Mouse (Mus musculus) kidney, embryonic 14.5 days (tissue): Measurements from ENCODE around the gene Abhd10. TPM values are rescaled to one million over a fixed set of nuclear protein-coding genes. Genes with fewer than 3 reads are reported as not detected.

Source experiments
- ATAC-seq: fragments of 200-750 bp; cut with Nextera tagmentation; 2 replicates; pipeline ENCODE4 v1.8.0; 2017; ENCODE audit warnings: moderate number of reproducible peaks, mild to moderate bottlenecking, moderate TSS enrichment, moderate library complexity; ENCODE audit not compliant: low FRiP score, low TSS enrichment
- H3K27ac ChIP-seq: fragments of 300-500 bp; sonication (generic); 2 replicates; pipeline ENCODE4 v1.5.1; 2014; ENCODE audit warnings: low read depth, mild to moderate bottlenecking, low read length, moderate library complexity, mixed read lengths
- H3K27me3 ChIP-seq: fragments of 300-500 bp; sonication (generic); 2 replicates; pipeline ENCODE4 v1.6.1; 2014; ENCODE audit warnings: mild to moderate bottlenecking, low read length; ENCODE audit not compliant: control insufficient read depth, insufficient read depth
- H3K36me3 ChIP-seq: fragments of 300-500 bp; sonication (generic); 2 replicates; pipeline ENCODE4 v1.6.1; 2014; ENCODE audit warnings: low read length, mixed read lengths; ENCODE audit not compliant: control insufficient read depth, insufficient read depth
- H3K4me1 ChIP-seq: fragments of 300-500 bp; sonication (generic); 2 replicates; pipeline ENCODE4 v1.6.1; 2014; ENCODE audit warnings: low read length, mixed read lengths; ENCODE audit not compliant: control insufficient read depth, insufficient read depth
- H3K4me2 ChIP-seq: fragments of 300-500 bp; sonication (generic); replicated peaks from 2 replicates; pipeline ENCODE4 v1.6.1; 2014; ENCODE audit warnings: low read depth, mild to moderate bottlenecking, low read length
- H3K4me3 ChIP-seq: fragments of 300-500 bp; sonication (generic); 2 replicates; pipeline ENCODE4 v1.5.1; 2014; ENCODE audit warnings: mild to moderate bottlenecking, low read length
- H3K9ac ChIP-seq: fragments of 300-500 bp; sonication (generic); 2 replicates; pipeline ENCODE4 v1.6.1; 2014; ENCODE audit warnings: low read depth, mild to moderate bottlenecking, low read length, moderate library complexity
- H3K9me3 ChIP-seq: fragments of 300-500 bp; sonication (generic); 2 replicates; pipeline ENCODE4 v1.6.1; 2016; ENCODE audit warnings: low read length; ENCODE audit not compliant: control insufficient read depth
- WGBS: fragments of 180-500 bp; shearing (Covaris S2); extraction: QIAGEN DNeasy Blood & Tissue Kit; methylation state at CpG from one replicate; pipeline ENCODE4 v1.1.7; 2014; 5-methylcytosine and 5-hydroxymethylcytosine counted together
- polyA plus RNA-seq: library from polyadenylated mRNA; unstranded; fragments of >200 nt; fragmentation: Nextera tagmentation; extraction: Ambion mirVana; gene quantifications from 2 replicates; pipeline ENCODE4 v1.2.1, GENCODE M21; 2014

The Abhd10 gene
- polyA plus RNA-seq, 1 experiment from 2014 or later, result 38.8 TPM

DNA sequence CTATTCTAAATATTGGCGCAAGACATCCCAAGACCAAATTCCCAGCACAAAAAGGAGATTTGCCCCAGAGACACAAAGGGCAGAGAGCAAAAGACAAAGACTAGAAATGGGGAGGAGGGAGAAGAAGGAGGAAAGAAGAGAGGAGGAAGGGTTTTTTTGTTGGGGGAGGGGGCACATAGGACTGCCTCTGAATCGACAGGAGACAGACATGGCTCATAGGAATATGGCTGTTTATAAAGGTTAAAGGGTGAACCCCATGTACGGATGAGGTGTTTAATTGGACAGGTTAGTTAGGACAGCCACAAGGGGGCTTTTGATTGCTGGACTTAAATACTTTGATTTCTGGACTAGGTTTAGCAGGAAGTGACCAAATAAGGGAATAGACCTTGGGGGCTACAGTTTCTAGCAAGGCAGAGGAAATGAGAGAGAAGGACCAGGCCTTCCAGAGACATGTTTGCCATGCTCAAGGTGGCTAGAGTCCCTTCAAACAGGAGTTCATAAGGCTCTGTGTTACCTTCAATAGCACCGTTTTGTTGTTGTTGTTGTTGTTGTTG, 913 bp upstream of the Abhd10 start:
- peak overlapping the region; percentile 30 for H3K27ac ChIP-seq
- no peak for ATAC-seq
- H3K4me1 ChIP-seq, result peaks cover 10% of the 10 kb centered on the region; the same call in 1 of the 2 replicates
- peak overlapping the region; percentile 40 for H3K4me2 ChIP-seq
- H3K27me3 ChIP-seq, result no peaks in the 10 kb centered on the region
- H3K9me3 ChIP-seq, result no peaks in the 10 kb centered on the region
- H3K4me3 ChIP-seq, result peak overlapping the region; percentile 74; the same call in 1 of the 2 replicates
- peaks cover 28% of the 10 kb centered on the region for H3K36me3 ChIP-seq
- H3K9ac ChIP-seq, result no peak overlapping the region
- 68% methylated on average over 4 of the region's 4 CpGs for WGBS

DNA sequence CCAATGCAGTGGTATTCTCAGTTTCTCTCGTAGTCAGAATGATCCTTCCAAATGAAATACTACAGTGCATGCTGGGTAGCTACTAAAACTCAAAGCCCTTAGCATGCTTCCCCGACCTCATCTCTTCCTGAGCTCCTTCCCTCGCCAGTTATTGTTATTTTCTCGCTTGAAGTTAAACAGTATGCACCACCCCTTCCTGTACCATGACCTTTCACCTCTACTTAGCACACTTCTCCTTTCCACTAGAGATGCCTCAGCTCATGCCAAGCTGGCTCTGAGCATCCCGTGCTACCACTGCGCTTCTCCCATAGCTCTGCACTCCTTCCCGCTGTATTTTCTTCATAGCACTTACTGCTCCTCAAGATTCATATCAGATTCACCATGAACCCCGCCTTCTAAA, 4.9 kb downstream of the Abhd10 start:
- Histone ChIP-seq H3K27me3 (no peaks in the 10 kb centered on the region), H3K36me3 (peaks cover 45% of the 10 kb centered on the region), H3K9ac (no peak overlapping the region), H3K4me2 (no peak overlapping the region), H3K4me3 (no peak overlapping the region), H3K9me3 (no peaks in the 10 kb centered on the region), H3K4me1 (peaks cover 4% of the 10 kb centered on the region; the same call in 1 of the 2 replicates), H3K27ac (no peak overlapping the region)
- ATAC-seq, result no peak
- 86% methylated on average over 8 of the region's 8 CpGs for WGBS

DNA sequence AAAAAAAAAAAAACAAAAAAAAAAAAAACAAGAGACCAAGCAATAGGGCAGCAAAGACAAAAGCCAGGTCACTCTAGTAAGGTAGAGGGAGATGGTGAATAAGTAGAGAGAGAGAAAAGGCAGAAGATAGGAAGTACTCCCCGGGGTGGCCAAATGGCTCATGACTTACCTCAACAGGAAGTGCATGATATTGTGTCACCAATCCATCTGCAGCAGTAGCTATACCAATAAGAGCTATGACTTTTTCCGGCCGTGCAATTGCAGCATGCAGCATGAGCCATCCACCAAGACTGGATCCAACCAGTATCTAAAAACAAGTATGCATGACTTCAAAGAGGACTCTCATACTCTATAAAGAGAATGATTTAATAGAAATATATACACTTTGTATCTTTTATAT, 6.0 kb downstream of the Abhd10 start:
- peaks cover 4% of the 10 kb centered on the region; the same call in 1 of the 2 replicates for H3K4me1 ChIP-seq
- no peaks in the 10 kb centered on the region for H3K27me3 ChIP-seq
- H3K4me2 ChIP-seq, result no peak overlapping the region
- no peaks in the 10 kb centered on the region for H3K9me3 ChIP-seq
- no peak overlapping the region for H3K4me3 ChIP-seq
- WGBS, result 91% methylated on average over 3 of the region's 3 CpGs
- ATAC-seq, result no peak
- peaks cover 51% of the 10 kb centered on the region for H3K36me3 ChIP-seq
- H3K9ac ChIP-seq, result no peak overlapping the region
- no peak overlapping the region for H3K27ac ChIP-seq

DNA sequence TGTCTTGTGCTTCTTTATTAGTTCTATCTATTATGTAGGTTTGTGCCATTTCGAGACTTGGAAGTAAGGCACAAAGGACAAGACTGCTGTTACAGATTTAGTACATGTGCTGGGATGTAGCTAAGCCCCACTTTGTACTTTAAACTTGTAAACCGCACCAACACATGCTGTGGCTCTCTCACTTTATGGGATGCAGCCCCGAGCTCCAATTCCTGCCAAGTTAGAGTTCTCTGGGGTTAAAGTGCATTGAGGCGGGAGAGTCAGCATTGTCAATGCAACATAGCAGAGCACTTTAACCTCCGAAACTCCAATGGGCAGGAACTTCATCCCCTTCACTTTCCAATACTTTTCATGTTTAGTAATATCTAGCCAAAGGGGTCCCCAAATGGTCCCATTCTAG, 13.6 kb downstream of the Abhd10 start:
- no peaks in the 10 kb centered on the region for H3K9me3 ChIP-seq
- H3K4me1 ChIP-seq, result peaks cover 3% of the 10 kb centered on the region; the same call in 1 of the 2 replicates
- WGBS, result 89% methylated on average over 5 of the region's 5 CpGs
- H3K27me3 ChIP-seq, result no peaks in the 10 kb centered on the region
- no peak overlapping the region for H3K4me3 ChIP-seq
- no peak overlapping the region for H3K27ac ChIP-seq
- no peak for ATAC-seq
- peaks cover 35% of the 10 kb centered on the region for H3K36me3 ChIP-seq
- no peak overlapping the region for H3K4me2 ChIP-seq
- H3K9ac ChIP-seq, result no peak overlapping the region

DNA sequence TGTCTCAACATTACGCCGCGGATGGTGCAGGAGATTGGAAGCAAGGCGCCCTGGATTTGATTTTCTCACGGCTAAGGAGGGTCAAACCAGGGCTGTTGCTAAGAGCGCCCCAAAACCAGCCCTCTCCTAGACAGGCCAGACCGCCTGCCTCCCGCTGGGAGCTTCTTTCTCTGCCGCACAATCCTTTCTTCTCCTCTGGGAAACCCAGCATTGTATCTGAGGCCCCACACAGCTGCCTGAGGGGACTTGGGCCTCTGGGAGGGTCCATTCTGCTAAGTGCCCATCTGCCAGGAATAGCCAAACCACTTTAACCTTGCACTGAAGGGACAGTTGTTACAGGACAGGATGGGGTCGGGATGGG, 18.0 kb downstream of the Abhd10 start:
- peak; percentile 51; the same call in 1 of the 2 replicates for ATAC-seq
- Histone ChIP-seq H3K4me3 (peak overlapping the region; percentile 49), H3K36me3 (peaks cover 7% of the 10 kb centered on the region; the same call in 1 of the 2 replicates), H3K4me2 (peak overlapping the region; percentile 89), H3K27ac (no peak overlapping the region), H3K9ac (peak overlapping the region; percentile 67), H3K27me3 (no peaks in the 10 kb centered on the region), H3K9me3 (no peaks in the 10 kb centered on the region), H3K4me1 (peaks cover 3% of the 10 kb centered on the region; the same call in 1 of the 2 replicates)
- 0% methylated on average over 10 of the region's 10 CpGs for WGBS

DNA sequence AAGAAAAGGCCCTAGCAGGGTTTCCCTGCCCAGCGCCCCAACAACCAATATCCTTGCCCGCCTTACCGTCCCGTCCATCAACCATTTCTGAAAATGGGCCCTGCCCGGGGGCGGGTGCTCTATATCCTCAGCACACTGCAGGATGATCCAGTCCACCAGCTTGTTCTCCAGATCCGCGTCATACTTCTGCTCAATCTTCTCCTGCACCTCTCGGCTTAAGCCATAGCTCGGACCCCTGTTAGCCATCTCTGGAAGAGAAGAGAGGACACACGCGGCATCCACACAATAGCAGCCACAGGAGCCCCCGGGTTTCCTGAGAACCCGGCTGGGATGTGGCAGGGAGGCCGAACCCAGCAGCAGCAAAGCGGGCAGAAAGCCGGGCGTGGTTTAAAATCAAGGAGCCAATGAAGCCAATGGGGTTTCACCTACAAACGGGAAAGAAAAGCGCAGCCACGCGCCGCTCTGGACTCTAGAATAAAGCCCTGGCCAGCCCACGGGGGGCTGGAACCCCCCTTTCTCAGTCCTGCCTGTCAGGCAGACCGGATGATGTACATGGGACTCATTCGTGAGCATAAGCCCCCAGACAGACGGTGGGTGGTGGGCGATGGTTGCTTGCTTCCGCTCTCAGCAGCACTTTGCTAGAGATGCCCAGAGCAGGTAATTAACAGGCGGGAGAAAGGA, 18.6 kb downstream of the Abhd10 start, which contains the start of gene Tagln3:
TSS of gene Tagln3 (minus strand) at position 548 of the 681 bp plus-strand sequence.
- Histone ChIP-seq H3K27ac (no peak within 1 kb of the TSS), H3K4me2 (peak within 1 kb of the TSS; percentile 89), H3K36me3 (0 out of 2 replicates have a peak, but pooled peaks cover 3% of the 10 kb centered on the region), H3K9ac (peak within 1 kb of the TSS; percentile 67), H3K27me3 (no peaks in the 10 kb centered on the region), H3K4me1 (peaks cover 3% of the 10 kb centered on the region; the same call in 1 of the 2 replicates), H3K9me3 (no peaks in the 10 kb centered on the region), H3K4me3 (peak within 1 kb of the TSS; percentile 49)
- peak; percentile 81 for ATAC-seq
- under 1% methylated on average over 30 of the region's 30 CpGs for WGBS

DNA sequence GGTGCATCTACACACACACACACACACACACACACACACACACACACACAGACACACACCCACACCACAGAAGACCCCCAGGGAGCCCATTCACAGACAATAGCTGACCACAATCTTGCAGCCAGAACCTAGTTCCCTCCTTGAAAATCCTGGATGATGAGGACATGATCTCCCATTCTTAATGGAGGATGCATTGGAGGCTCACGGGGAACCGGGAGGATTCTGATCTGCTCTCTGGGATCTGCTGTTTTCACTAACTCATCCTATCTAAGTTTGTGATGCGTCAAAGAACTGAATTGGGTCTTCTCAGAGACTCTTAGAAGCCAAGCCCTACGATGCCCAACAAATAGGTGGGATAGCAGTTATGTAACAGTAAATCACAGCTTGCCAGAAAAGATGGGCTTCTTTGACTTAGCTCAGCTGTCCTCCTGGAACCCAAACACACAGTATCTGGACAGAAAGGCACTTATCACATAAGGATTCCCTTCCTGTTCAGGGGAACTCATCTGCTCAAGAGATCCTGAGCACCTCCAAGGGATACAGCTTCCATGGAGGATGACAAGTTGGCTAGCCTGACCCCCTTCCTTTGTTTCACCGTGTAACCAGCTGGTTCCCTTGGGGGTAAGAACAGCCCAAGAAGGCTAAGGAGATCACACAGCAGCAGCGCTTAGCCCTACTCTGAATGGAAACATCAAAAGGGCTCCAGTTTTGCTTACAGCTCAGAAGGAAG, 19.4 kb downstream of the Abhd10 start:
- ATAC-seq, result no peak
- H3K27ac ChIP-seq, result no peak overlapping the region
- 0 out of 2 replicates have a peak, but pooled peaks cover under 1% of the 10 kb centered on the region for H3K36me3 ChIP-seq
- peak overlapping the region; percentile 67; the same call in 1 of the 2 replicates for H3K9ac ChIP-seq
- H3K4me3 ChIP-seq, result peak overlapping the region; percentile 49
- H3K4me2 ChIP-seq, result peak overlapping the region; percentile 89
- H3K4me1 ChIP-seq, result peaks cover 3% of the 10 kb centered on the region; the same call in 1 of the 2 replicates
- H3K9me3 ChIP-seq, result no peaks in the 10 kb centered on the region
- no peaks in the 10 kb centered on the region for H3K27me3 ChIP-seq
- WGBS, result 56% methylated on average over 6 of the region's 6 CpGs

DNA sequence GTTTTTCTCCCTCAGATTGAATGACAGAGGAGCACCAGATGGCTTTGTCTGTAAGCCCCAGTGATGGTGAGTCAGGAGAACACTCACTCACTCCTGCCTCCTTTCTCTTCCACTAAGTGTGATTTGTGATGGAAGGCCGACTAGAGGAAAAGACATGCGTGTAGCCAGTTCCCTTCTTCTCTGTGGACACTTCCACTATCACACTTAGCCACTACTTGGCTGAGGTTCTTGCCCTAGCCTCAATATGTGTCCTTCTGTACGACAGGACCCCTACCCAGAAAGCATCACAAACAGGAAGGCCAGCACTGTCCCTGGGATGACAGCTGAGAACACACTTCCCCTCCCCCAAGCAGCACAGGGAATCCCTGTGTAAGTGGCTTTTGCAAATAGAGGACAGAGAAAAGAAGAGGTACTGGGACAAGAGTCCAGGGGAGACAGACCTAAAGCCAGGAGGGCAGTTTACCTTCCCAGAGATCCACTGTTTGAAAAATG, 20.2 kb downstream of the Abhd10 start:
- H3K4me2 ChIP-seq, result no peak overlapping the region
- no peak for ATAC-seq
- H3K9me3 ChIP-seq, result no peaks in the 10 kb centered on the region
- H3K9ac ChIP-seq, result no peak overlapping the region
- peaks cover 3% of the 10 kb centered on the region; the same call in 1 of the 2 replicates for H3K4me1 ChIP-seq
- H3K36me3 ChIP-seq, result no peaks in the 10 kb centered on the region
- 76% methylated on average over 3 of the region's 3 CpGs for WGBS
- no peaks in the 10 kb centered on the region for H3K27me3 ChIP-seq
- no peak overlapping the region for H3K27ac ChIP-seq
- H3K4me3 ChIP-seq, result no peak overlapping the region
